Mouse (Mus musculus) spleen, adult 2 months (tissue): Measurements from ENCODE around the gene Syt1. TPM values are rescaled to one million over a fixed set of nuclear protein-coding genes. Genes with fewer than 3 reads are reported as not detected.

Source experiments
- DNase-seq, 2 experiments: peaks; one replicate each; pipeline versions ENCODE4 v3.0.0 to v3.0.0-alpha.2; 2012 to 2021; ENCODE audit warnings: low spot score in 2 of 2, low read depth in 1 of 2
- H3K27ac ChIP-seq: fragments of 200-500 bp; 2 replicates; pipeline ENCODE4 v1.5.1; 2012; ENCODE audit warnings: low read length, inconsistent platforms; ENCODE audit not compliant: insufficient read depth
- H3K27me3 ChIP-seq: fragments of 200-500 bp; 2 replicates; pipeline ENCODE4 v1.6.1; 2012; ENCODE audit warnings: mild to moderate bottlenecking, moderate library complexity, low read length, inconsistent platforms; ENCODE audit not compliant: control insufficient read depth, insufficient read depth
- H3K36me3 ChIP-seq: fragments of 200-500 bp; 2 replicates; pipeline ENCODE4 v1.6.1; 2012; ENCODE audit warnings: mild to moderate bottlenecking, low read length, inconsistent platforms; ENCODE audit not compliant: control insufficient read depth, insufficient read depth
- H3K4me1 ChIP-seq: fragments of 200-500 bp; 2 replicates; pipeline ENCODE4 v1.6.1; 2011; ENCODE audit warnings: inconsistent platforms; ENCODE audit not compliant: control insufficient read depth, insufficient read depth, insufficient read length
- H3K4me3 ChIP-seq: fragments of 200-500 bp; 2 replicates; pipeline ENCODE4 v1.5.1; 2011; ENCODE audit warnings: mild to moderate bottlenecking, inconsistent platforms; ENCODE audit not compliant: insufficient read depth, insufficient read length; ENCODE audit errors: extremely low read depth
- CTCF ChIP-seq: fragments of 200-500 bp; IDR thresholded peaks from 2 replicates; pipeline ENCODE4 v1.5.1; 2011; ENCODE audit warnings: mild to moderate bottlenecking, inconsistent platforms; ENCODE audit not compliant: insufficient read depth, insufficient read length, insufficient replicate concordance; ENCODE audit errors: extremely low read depth
- POLR2A ChIP-seq: fragments of 200-500 bp; IDR thresholded peaks from 2 replicates; pipeline ENCODE4 v1.6.1; 2011; ENCODE audit warnings: low read depth, low read length, inconsistent platforms
- WGBS: fragments of 180-500 bp; shearing (Covaris S2); methylation state at CpG from one replicate; pipeline ENCODE4 v1.1.7; 2018; 5-methylcytosine and 5-hydroxymethylcytosine counted together
- polyA plus RNA-seq: library from polyadenylated mRNA; depleted of rRNA; stranded (reverse); fragments of >200 nt; gene quantifications from 2 replicates; pipeline ENCODE4 v1.2.3, GENCODE M21; 2012

Gene Syt1
- polyA plus RNA-seq, 1 experiment = 0.44 TPM

- H3K27me3 ChIP-seq = no peaks in the 10 kb centered on the region
- DNase-seq = no peak
- H3K27ac ChIP-seq = no peak overlapping the region
- no peak for TF ChIP-seq CTCF
- TF ChIP-seq POLR2A = no peak
- 80% methylated on average over 3 of the region's 3 CpGs for WGBS
- no peaks in the 10 kb centered on the region for H3K4me1 ChIP-seq
- no peak overlapping the region for H3K4me3 ChIP-seq
- no peaks in the 10 kb centered on the region for H3K36me3 ChIP-seq
These were observed 80.5 kb downstream of the Syt1 start for GRCm38 (mm10) chr10:108930299-108930698.

- 88% methylated on average over 6 of the region's 6 CpGs for WGBS
- Histone ChIP-seq H3K4me3 (no peak overlapping the region), H3K27ac (no peak overlapping the region), H3K36me3 (no peaks in the 10 kb centered on the region), H3K4me1 (no peaks in the 10 kb centered on the region), H3K27me3 (no peaks in the 10 kb centered on the region)
- DNase-seq = no peak
- no peak for TF ChIP-seq CTCF
- no peak for TF ChIP-seq POLR2A
These were observed 81.1 kb downstream of the Syt1 start for GRCm38 (mm10) chr10:108929676-108930075.

GRCm38 (mm10) chr10:108905264-108905663 lies 105.5 kb downstream of the Syt1 start:
- no peak for DNase-seq
- no peak for TF ChIP-seq POLR2A
- TF ChIP-seq CTCF = no peak
- no peaks in the 10 kb centered on the region for H3K36me3 ChIP-seq
- H3K27me3 ChIP-seq = no peaks in the 10 kb centered on the region
- no peaks in the 10 kb centered on the region for H3K4me1 ChIP-seq
- H3K27ac ChIP-seq = no peak overlapping the region
- H3K4me3 ChIP-seq = no peak overlapping the region
- WGBS = 82% methylated on average over 1 of the region's 1 CpGs

- 79% methylated on average over 4 of the region's 4 CpGs for WGBS
- no peak for DNase-seq
- Histone ChIP-seq H3K36me3 (no peaks in the 10 kb centered on the region), H3K4me3 (no peak overlapping the region), H3K27ac (no peak overlapping the region), H3K4me1 (no peaks in the 10 kb centered on the region), H3K27me3 (no peaks in the 10 kb centered on the region)
- TF ChIP-seq POLR2A (no peak), CTCF (no peak)
These were observed 106.4 kb downstream of the Syt1 start for GRCm38 (mm10) chr10:108904371-108904770.

- WGBS = 85% methylated on average over 5 of the region's 5 CpGs
- Histone ChIP-seq H3K4me1 (no peaks in the 10 kb centered on the region), H3K27ac (no peak overlapping the region), H3K4me3 (no peak overlapping the region), H3K27me3 (no peaks in the 10 kb centered on the region), H3K36me3 (no peaks in the 10 kb centered on the region)
- DNase-seq = no peak
- TF ChIP-seq CTCF (no peak), POLR2A (no peak)
These were observed 114.3 kb downstream of the Syt1 start for GRCm38 (mm10) chr10:108896529-108896928.

GRCm38 (mm10) chr10:108893288-108893687 lies 117.5 kb downstream of the Syt1 start:
- 88% methylated on average over 6 of the region's 6 CpGs for WGBS
- Histone ChIP-seq H3K27me3 (no peaks in the 10 kb centered on the region), H3K4me1 (no peaks in the 10 kb centered on the region), H3K27ac (no peak overlapping the region), H3K4me3 (no peak overlapping the region), H3K36me3 (no peaks in the 10 kb centered on the region)
- no peak for DNase-seq
- TF ChIP-seq CTCF (no peak), POLR2A (no peak)

GRCm38 (mm10) chr10:108892441-108892840 lies 118.3 kb downstream of the Syt1 start:
- Histone ChIP-seq H3K36me3 (no peaks in the 10 kb centered on the region), H3K27ac (no peak overlapping the region), H3K4me1 (no peaks in the 10 kb centered on the region), H3K27me3 (no peaks in the 10 kb centered on the region), H3K4me3 (no peak overlapping the region)
- 91% methylated on average over 1 of the region's 1 CpGs for WGBS
- no peak for DNase-seq
- TF ChIP-seq POLR2A (no peak), CTCF (no peak)
